Mouse (Mus musculus): ENCODE measurements around the gene Adcy7.

GRCm38 (mm10) chr8:88274090-88274489, 1.9 kb downstream of the Adcy7 start:
- no peak for TF ChIP-seq CTCF (IDR thresholded peaks at IDR 0.05; ENCODE audit: low read depth, low read length)
- TF ChIP-seq POLR2A (IDR thresholded peaks at IDR 0.05; ENCODE audit: insufficient read depth, low read length), result no peak
